Mouse (Mus musculus): ENCODE measurements around the gene Rab37.

DNA sequence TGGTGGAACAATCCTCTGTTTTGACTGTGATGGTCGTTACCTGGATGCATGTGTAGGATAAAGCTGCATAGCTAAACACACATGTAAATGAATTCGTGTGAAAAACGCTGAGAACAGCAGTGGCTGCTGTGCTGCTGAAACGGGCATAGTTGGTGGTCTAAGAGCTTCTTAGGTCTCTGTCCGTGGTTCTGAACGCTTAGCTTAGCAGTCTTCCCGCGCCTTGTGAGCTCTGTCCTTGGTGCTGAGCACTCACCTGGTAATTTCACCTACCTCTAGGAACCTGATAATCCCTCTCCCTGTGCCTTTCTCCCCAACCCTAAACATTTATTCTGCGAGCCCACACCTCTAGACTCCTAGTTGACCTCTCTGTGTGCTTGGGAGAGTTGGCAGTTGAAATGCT lies 39.0 kb upstream of the Rab37 start:
- TF ChIP-seq POLR2A (IDR thresholded peaks at IDR 0.05; ENCODE audit: borderline replicate concordance, insufficient read depth, low read length): no peak
- TF ChIP-seq CTCF (IDR thresholded peaks at IDR 0.05; ENCODE audit: borderline replicate concordance, insufficient read depth, low read depth, low read length): no peak
